Mouse (Mus musculus) G1E (cell line): ENCODE measurements around the gene Stam.

Experiments
- CTCF ChIP-seq: IDR thresholded peaks from 2 replicates; pipeline ENCODE4 v1.5.1; 2012; ENCODE audit warnings: low read depth, low read length, inconsistent platforms, mixed read lengths
- GATA1 ChIP-seq: IDR thresholded peaks from 2 replicates; pipeline ENCODE4 v1.6.1; 2012; ENCODE audit warnings: borderline replicate concordance, low read length, inconsistent platforms, mixed read lengths
- GATA2 ChIP-seq: IDR thresholded peaks from 2 replicates; pipeline ENCODE4 v1.6.1; 2012; ENCODE audit warnings: low read depth, low read length, inconsistent platforms, borderline replicate concordance
- POLR2AphosphoS5 ChIP-seq: IDR thresholded peaks from 2 replicates; pipeline ENCODE4 v1.6.1; 2012; ENCODE audit warnings: low read depth, low read length, inconsistent platforms; ENCODE audit not compliant: insufficient replicate concordance
- TAL1 ChIP-seq: conservative IDR thresholded peaks from 2 replicates; pipeline ENCODE4 v1.6.1; 2012; ENCODE audit warnings: low read depth, low read length, inconsistent platforms, mixed read lengths

DNA sequence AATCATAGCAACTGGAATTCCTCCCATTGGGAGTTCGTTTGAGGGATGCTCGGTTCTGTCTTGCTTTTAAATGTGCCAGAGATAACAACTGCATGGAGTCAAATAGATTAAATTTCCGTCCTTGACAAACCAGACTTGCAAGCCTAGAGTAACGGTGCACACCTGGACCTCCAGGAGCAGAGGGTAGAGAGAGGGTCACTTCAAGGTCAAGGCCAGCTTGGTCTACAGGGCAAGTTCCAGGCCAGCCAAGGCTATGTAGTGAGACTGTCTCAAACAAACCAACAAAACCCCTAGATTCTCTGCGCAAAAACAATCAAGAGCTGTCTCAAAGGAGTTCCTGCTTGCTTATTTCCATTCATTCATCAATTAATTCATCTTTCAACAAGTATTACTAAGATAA is 25.1 kb upstream of the Stam start:
- no peak for TF ChIP-seq CTCF
- no peak for TF ChIP-seq GATA1
- TF ChIP-seq TAL1: no peak
- TF ChIP-seq GATA2: no peak
- TF ChIP-seq POLR2AphosphoS5: no peak
